Mouse (Mus musculus) thymus, postnatal 4 days (tissue): Measurements from ENCODE around the gene Nf1.

ENCODE experiments used
- DNase-seq: peaks from one replicate; pipeline ENCODE4 v3.0.0; 2021

Gene Nf1

GRCm38 (mm10) chr11:79530333-79530761 is 190.9 kb downstream of the Nf1 start, which contains the start of the genes Evi2 and Evi2a:
Evi2 (minus strand) TSS chr11:79530589.
Evi2a (minus strand) TSS chr11:79530609.
- no peak for DNase-seq

DNA sequence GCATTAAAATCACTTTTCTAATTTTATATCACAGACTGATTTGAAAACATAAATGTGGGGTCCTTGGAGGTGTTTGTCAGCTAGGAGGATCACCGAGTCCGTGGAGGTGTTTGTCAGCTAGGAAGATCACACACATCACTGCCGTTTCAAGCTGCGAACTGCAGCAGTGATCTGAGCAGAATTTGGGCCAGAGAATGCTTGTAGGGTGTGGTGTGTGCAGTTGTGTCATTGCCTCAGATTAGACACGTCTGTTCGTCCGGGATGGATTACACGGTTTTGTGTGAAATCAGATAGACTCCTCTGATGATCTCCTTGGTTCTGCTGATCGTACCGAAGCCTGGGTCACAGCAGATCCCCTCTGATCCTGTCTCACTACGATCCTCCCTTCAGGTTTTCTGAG is 191.3 kb downstream of the Nf1 start:
- DNase-seq: no peak

- no peak for DNase-seq
These were observed 192.0 kb downstream of the Nf1 start for GRCm38 (mm10) chr11:79531485-79531884.

GRCm38 (mm10) chr11:79533311-79533710 is 193.8 kb downstream of the Nf1 start:
- DNase-seq: no peak

GRCm38 (mm10) chr11:79533950-79534690 is 194.6 kb downstream of the Nf1 start:
- DNase-seq: no peak

DNA sequence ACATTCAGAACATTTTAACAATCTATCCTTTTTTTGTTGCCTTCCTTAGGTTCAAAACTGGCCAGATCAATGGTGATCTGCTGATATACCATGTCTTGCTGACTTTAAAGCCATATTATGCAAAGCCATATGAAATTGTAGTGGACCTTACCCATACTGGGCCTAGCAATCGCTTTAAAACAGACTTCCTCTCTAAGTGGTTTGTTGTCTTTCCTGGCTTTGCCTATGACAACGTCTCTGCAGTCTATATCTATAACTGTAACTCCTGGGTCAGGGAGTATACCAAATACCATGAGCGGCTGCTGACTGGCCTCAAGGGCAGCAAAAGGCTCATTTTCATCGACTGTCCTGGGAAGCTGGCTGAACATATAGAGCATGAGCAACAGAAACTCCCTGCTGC is 196.1 kb downstream of the Nf1 start:
- DNase-seq: no peak

DNA sequence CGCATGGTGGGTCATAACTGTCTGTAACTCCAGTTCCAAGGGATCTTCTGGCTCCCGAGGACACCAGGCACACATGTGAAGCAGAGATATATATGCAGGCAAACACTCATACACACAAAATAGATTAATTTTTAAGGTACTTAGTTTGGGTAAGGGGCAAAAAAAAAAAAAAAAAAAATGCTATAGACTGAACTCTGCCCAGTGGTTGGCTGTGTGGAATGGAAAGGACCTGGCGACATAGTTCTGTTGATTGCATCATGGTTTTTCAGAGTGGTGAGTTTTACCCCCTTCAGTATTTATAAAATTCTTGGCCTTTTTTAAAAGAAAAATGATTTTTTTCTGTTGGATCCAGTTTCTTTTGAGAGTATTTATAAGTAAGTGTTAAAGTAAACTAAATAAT is 196.8 kb downstream of the Nf1 start:
- no peak for DNase-seq

GRCm38 (mm10) chr11:79552622-79553021 is 213.1 kb downstream of the Nf1 start:
- DNase-seq: no peak

- DNase-seq: no peak
These were observed 221.0 kb downstream of the Nf1 start for GRCm38 (mm10) chr11:79560536-79560935.

GRCm38 (mm10) chr11:79563493-79563892 is 224.0 kb downstream of the Nf1 start:
- no peak for DNase-seq

DNA sequence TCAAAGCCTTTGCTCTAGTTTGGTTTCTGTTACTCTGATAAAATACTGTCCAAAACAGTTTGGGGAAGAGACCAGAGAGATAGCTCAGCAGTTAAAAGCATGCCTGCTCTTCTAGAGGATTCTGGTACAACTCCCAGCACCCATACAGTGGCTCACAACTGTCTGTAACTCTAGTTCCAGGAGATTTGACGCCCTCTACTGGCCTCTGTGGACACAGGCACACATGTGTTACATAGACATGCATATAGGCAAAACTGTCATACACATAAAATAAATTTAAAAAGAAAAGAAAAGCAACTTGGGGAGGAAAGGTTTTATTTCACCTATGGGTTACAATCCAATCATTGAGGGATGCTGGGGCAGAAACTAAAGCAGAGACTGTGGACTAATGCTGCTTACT is 227.5 kb downstream of the Nf1 start:
- DNase-seq: no peak

- no peak for DNase-seq
These were observed 228.9 kb downstream of the Nf1 start for GRCm38 (mm10) chr11:79568197-79568911.

GRCm38 (mm10) chr11:79570319-79570718 is 230.8 kb downstream of the Nf1 start:
- DNase-seq: no peak

- DNase-seq: no peak
These were observed 234.3 kb downstream of the Nf1 start for GRCm38 (mm10) chr11:79573836-79574235.

DNA sequence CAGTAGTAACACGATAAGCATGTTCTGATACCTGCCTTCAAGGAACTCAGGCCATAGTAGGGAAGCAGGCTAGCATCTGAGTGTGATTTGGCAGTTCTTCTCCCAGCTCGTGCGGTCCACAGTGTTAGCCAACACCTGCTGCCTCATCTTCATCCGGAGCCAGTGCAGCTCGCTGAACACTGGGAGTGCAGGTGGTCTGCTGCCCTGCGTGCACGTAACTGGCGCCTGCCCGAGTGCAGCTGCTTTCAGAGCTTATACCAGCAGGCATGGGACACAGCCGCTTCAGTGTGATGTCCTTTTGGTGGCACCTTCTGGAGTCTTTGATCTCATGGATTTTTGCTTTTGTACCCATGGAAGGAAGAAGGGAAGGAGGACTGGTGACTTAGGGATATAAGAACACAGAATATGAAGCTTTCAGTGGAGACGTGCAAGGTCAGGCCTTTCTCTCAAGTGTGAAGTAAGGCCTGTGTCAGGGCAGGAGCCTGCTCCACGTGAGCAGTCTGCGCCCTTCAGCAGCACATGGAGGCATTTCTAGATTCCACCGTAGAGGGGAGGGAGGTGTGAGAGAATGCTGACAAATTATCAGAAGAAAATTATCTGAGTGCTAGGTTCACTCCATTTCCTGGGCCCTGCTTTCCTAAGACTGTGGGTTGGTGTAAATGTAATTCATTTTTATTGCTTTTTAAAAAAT is 236.0 kb downstream of the Nf1 start:
- DNase-seq: no peak

DNA sequence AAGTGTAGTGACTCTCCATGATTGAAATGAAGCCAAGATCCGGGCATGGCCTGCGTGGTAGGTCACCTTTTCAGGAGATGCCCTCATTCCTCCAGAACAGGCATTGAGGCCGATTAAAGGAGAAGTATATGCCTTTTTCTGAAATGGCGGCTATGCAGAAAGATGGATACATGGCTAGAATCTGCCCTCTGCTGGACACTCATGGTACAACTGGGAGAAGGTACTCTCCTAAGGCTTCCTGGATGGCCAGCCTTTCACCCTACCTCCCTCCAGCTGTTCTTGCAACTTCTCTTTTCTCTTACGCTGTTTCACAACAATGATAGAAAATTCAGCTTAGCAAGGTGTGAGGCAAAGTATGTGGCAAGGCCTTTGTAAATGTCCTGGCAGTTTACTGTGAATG is 238.2 kb downstream of the Nf1 start:
- peak; percentile 90 for DNase-seq

- no peak for DNase-seq
These were observed 241.2 kb downstream of the Nf1 start for GRCm38 (mm10) chr11:79580660-79581059.

DNA sequence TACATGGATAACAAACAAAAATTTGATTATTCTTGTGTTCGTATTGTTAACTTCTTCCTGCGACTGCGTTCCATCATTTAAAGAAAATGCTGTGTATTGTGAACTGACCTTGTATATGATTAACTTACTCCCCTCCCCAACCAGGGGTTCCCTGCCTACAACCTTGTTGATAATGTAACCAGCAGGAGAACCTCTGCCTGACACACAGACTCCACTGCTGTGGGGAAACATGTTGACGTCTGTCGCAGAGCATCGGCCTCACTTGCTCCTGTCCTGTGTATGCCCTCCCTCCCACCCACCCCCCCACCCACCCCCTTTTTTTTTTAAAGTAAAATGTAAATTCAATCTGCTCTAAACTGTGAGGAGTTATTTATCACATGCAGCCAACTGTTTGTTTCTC is 241.8 kb downstream of the Nf1 start:
- DNase-seq: no peak

- DNase-seq: peak; percentile 79
These were observed 244.7 kb downstream of the Nf1 start for GRCm38 (mm10) chr11:79584191-79584590.

GRCm38 (mm10) chr11:79589317-79590075 is 250.0 kb downstream of the Nf1 start:
- DNase-seq: peak; percentile 77

- peak; percentile 79 for DNase-seq
These were observed 251.4 kb downstream of the Nf1 start, which contains the start of gene Rab11fip4 for GRCm38 (mm10) chr11:79590664-79591590. Rab11fip4 (plus strand) TSS chr11:79591212.

DNA sequence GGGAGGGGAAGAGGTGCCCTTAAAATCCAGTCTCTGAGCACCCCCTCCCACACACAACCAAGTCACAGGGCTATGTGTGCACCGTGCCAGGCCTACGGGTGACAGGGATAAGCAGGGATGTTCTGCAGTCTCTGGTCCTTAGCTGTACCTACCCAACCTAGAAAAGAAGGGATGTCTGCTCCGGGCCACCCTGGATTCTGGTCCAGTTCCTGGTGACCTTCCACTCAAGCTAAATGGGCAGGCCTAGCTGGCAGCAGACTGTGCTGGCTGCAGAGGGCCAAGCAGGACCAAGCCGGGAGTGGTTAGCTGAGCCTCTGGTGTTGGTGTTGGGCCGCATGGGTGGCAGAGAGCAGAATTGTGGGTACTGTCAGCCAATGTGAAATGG is 252.1 kb downstream of the Nf1 start:
- DNase-seq: no peak
